Mouse (Mus musculus) liver, adult 2 months (tissue): ENCODE measurements around the gene Angptl2. TPM values are rescaled to one million over a fixed set of nuclear protein-coding genes. Genes with fewer than 3 reads are reported as not detected.
A peak's percentile ranks its signal among the peaks of the same experiment; 100 is the strongest.

Experiments used
- DNase-seq: peaks from one replicate; pipeline ENCODE4 v3.0.0-alpha.2; 2011; ENCODE audit warnings: low read depth, low spot score; ENCODE audit errors: extremely low read depth
- H3K27ac ChIP-seq: fragments of 200-500 bp; replicated peaks from 2 replicates; pipeline ENCODE4 v1.5.1; 2012; ENCODE audit warnings: low read depth, mild to moderate bottlenecking, control low read depth, inconsistent platforms, low read length; ENCODE audit not compliant: insufficient read depth
- H3K27me3 ChIP-seq: fragments of 200-500 bp; 2 replicates; pipeline ENCODE4 v1.6.1; 2012; ENCODE audit warnings: mild to moderate bottlenecking, moderate library complexity, low read length, inconsistent platforms; ENCODE audit not compliant: control insufficient read depth, insufficient read depth
- H3K36me3 ChIP-seq: fragments of 200-500 bp; 2 replicates; pipeline ENCODE4 v1.6.1; 2012; ENCODE audit warnings: low read length, inconsistent platforms; ENCODE audit not compliant: control insufficient read depth, insufficient read depth
- H3K4me1 ChIP-seq: fragments of 200-500 bp; 2 replicates; pipeline ENCODE4 v1.6.1; 2011; ENCODE audit warnings: low read length; ENCODE audit not compliant: control insufficient read depth, insufficient read depth
- H3K4me3 ChIP-seq: fragments of 200-500 bp; 2 replicates; pipeline ENCODE4 v1.5.1; 2011; ENCODE audit warnings: low read depth, mild to moderate bottlenecking, control low read depth, low read length, moderate library complexity; ENCODE audit not compliant: insufficient read depth
- H3K79me2 ChIP-seq: fragments of 200-500 bp; 2 replicates; pipeline ENCODE4 v1.6.1; 2012; ENCODE audit warnings: inconsistent platforms, mild to moderate bottlenecking, low read length, moderate library complexity; ENCODE audit not compliant: control insufficient read depth, insufficient read depth
- H3K9ac ChIP-seq: fragments of 200-500 bp; 2 replicates; pipeline ENCODE4 v1.6.1; 2012; ENCODE audit warnings: low read depth, mild to moderate bottlenecking, control low read depth, inconsistent platforms, low read length
- CTCF ChIP-seq: fragments of 200-500 bp; IDR thresholded peaks from 2 replicates; pipeline ENCODE4 v1.5.1; 2011; ENCODE audit warnings: low read depth, low read length, control low read depth
- POLR2A ChIP-seq: fragments of 200-500 bp; IDR thresholded peaks from 2 replicates; pipeline ENCODE4 v1.6.1; 2011; ENCODE audit warnings: low read length, control low read depth; ENCODE audit not compliant: insufficient read depth; ENCODE audit errors: extremely low read depth
- WGBS: fragments of 180-500 bp; shearing (Covaris S2); methylation state at CpG from one replicate; pipeline ENCODE4 v1.1.7; 2018; 5-methylcytosine and 5-hydroxymethylcytosine counted together
- polyA plus RNA-seq: library from polyadenylated mRNA; depleted of rRNA; stranded (reverse); fragments of >200 nt; gene quantifications from 2 replicates; pipeline ENCODE4 v1.2.3, GENCODE M21; 2012
- total RNA-seq: library from RNA; depleted of rRNA; stranded (reverse); fragments of >200 nt; gene quantifications from 2 replicates; pipeline ENCODE4 v1.2.3, GENCODE M21; 2014

Gene Angptl2
- total and polyA plus RNA-seq, 2 experiments = 11.3 to 17.0 TPM

DNA sequence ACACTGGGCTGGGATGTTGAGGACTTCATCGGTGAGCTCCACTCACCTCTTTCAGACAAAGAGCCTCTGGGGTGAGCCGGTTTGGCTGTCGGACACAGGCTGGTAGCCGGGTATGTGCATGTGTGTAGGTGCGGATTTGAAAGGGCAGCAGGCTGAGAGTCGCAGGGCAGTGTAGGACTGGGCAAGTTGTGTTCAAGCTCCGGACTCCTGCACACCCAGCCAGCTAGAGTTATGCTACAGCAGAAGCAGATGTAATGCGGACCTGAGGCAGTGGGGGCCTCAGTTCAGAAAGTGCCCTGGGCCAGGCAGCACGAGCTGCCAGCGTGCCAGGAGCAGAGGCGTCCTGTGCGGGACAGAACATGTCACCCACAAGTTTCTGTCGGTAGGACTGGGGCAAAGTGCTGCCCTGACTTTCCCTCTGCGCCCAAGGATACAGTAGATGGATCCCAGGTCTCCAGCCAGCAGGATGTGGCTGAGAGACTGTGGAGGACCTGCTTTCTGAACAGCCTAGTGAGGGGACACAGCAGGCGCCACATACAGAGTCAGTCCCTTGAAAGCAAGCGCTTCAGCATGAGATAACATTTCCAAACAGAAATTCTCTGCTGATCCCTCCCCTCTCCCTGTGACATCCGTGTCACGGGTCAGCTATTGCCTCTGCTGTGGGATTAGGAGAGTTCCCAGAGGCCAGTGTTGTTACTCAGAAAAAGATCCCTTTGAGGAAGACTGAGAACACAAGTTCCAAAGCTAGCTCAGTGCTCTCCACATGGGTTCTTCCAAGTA lies 966 bp downstream of the Angptl2 start:
- Histone ChIP-seq H3K79me2 (no peaks in the 10 kb centered on the region), H3K4me3 (peak overlapping the region; percentile 46), H3K9ac (peak overlapping the region; percentile 54), H3K27me3 (no peaks in the 10 kb centered on the region), H3K27ac (peak overlapping the region; percentile 25; the same call in 1 of the 2 replicates), H3K4me1 (0 out of 2 replicates have a peak, but pooled peaks cover 5% of the 10 kb centered on the region), H3K36me3 (no peaks in the 10 kb centered on the region)
- no peak for TF ChIP-seq POLR2A
- TF ChIP-seq CTCF = no peak
- no peak for DNase-seq
- WGBS = 56% methylated on average over 18 of the region's 18 CpGs

DNA sequence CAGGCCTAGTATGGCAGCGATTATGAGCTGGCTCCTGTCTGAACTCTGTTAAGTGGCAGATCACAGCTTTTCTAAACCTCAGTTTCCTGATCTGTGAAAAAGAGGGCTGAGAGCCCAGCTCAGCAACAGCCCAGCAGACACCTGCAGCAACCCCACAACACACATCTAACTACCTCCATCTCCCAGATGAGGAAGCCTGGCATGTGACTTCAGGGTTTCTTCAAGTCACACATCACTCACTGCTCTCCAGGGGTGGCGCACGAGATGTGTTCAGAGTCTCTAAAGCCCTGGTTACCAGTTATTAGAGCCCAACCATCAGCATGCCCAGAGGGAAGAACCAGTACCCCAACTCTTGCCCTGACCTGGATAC lies 1.5 kb downstream of the Angptl2 start:
- Histone ChIP-seq H3K9ac (peak overlapping the region; percentile 25; the same call in 1 of the 2 replicates), H3K27ac (peak overlapping the region; percentile 12; the same call in 1 of the 2 replicates), H3K27me3 (no peaks in the 10 kb centered on the region), H3K36me3 (no peaks in the 10 kb centered on the region), H3K79me2 (no peaks in the 10 kb centered on the region), H3K4me1 (0 out of 2 replicates have a peak, but pooled peaks cover 5% of the 10 kb centered on the region), H3K4me3 (0 out of 2 replicates have a peak overlapping the region, but pooled peaks have one; percentile 10)
- no peak for DNase-seq
- WGBS = 75% methylated on average over 3 of the region's 3 CpGs
- TF ChIP-seq CTCF (no peak), POLR2A (no peak)

DNA sequence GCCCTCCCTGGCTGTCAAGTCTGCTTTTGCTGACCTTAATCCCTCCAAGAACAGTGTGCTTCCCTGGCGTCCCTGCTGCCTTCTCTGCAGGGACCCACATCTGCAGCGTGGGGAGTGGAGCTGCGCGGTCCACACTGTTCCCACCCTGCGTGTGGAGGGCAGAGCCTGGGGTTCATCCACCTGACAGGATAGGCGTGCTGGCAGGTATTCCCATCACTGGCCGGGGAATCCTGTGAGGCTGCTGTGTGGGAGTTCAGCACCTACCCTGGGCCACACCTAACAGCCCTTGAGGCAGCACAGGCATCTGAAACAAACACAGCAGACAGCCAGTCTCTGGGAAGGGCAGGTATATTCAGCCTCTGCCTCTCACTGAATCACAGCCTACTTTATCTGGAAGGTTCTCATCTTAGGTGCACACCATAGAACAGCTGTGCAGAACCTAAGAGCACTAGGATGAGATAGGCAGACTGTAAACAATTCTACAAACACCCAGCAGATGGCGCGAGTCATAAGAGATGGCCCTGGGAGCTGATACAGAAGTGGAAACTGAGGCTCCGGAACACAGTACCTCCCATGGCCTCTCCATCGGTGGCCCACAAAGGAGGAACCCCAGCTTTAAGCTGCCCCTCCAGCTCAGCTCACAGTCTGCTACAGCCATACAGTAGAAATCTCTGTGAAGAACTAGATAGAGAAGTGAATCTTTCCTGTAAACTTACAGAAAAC lies 3.2 kb downstream of the Angptl2 start:
- 62% methylated on average over 11 of the region's 11 CpGs for WGBS
- Histone ChIP-seq H3K4me1 (peaks cover 6% of the 10 kb centered on the region), H3K27ac (no peak overlapping the region), H3K27me3 (no peaks in the 10 kb centered on the region), H3K4me3 (peak overlapping the region; percentile 2; the same call in 1 of the 2 replicates), H3K36me3 (no peaks in the 10 kb centered on the region), H3K79me2 (no peaks in the 10 kb centered on the region), H3K9ac (peak overlapping the region; percentile 37; the same call in 1 of the 2 replicates)
- DNase-seq = peak; percentile 37
- TF ChIP-seq CTCF (peak; percentile 56), POLR2A (no peak)

DNA sequence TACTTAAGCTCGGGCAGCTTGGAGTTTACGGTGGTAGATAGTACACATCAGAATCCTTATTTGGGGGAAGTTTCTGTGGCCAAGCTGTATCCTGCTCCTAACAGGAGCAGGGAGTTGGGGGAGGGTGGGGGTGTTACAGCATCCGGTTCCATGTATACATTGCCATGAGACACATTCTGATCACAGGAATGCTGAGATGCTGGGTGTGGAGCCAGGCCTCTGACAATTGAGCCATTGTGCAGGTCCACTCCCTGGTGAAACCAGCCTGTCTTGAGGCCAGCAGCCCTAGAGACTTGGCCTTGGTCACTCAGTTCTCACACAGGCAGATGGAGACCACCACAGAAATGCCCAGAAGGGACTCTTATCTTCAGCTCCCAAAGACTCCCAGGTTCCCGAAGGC lies 3.8 kb downstream of the Angptl2 start:
- Histone ChIP-seq H3K4me1 (peaks cover 10% of the 10 kb centered on the region), H3K27me3 (no peaks in the 10 kb centered on the region), H3K79me2 (no peaks in the 10 kb centered on the region), H3K4me3 (no peak overlapping the region), H3K9ac (no peak overlapping the region), H3K36me3 (no peaks in the 10 kb centered on the region), H3K27ac (no peak overlapping the region)
- DNase-seq = no peak
- TF ChIP-seq CTCF = no peak
- no peak for TF ChIP-seq POLR2A
- WGBS = 74% methylated on average over 4 of the region's 4 CpGs

DNA sequence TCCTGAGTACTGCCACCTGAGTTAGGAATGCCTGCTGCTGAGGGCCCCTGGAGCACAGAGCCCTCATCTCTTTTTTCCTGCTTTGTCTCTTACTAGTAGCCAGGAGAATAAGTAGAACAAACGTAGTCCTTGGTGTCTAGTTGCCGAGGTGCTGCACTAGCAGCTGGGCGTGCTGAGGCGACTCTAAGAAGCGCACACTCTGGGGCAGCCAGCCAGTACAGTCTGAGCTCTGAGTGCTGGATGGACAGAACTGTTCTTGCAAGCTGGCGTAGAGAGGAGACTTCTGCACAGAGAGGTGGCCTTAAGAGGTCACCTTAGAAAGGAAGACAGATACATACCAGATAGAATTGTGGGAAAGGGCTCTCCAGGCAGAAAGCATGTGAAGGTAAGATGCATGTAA lies 4.4 kb downstream of the Angptl2 start:
- Histone ChIP-seq H3K79me2 (no peaks in the 10 kb centered on the region), H3K4me3 (no peak overlapping the region), H3K27ac (no peak overlapping the region), H3K9ac (no peak overlapping the region), H3K4me1 (peaks cover 13% of the 10 kb centered on the region), H3K36me3 (no peaks in the 10 kb centered on the region), H3K27me3 (no peaks in the 10 kb centered on the region)
- TF ChIP-seq POLR2A (no peak), CTCF (no peak)
- WGBS = 88% methylated on average over 6 of the region's 6 CpGs
- no peak for DNase-seq
